Mouse (Mus musculus) bone marrow macrophage, adult 2 months (primary cell): ENCODE data around the gene Bcor. TPM values are rescaled to one million over a fixed set of nuclear protein-coding genes. Genes with fewer than 3 reads are reported as not detected.

Experiments
- H3K27ac ChIP-seq: 2 replicates; pipeline ENCODE4 v1.5.1; 2012; ENCODE audit warnings: low read depth, low read length; ENCODE audit not compliant: insufficient read depth
- H3K4me1 ChIP-seq: 2 replicates; pipeline ENCODE4 v1.6.1; 2012; ENCODE audit warnings: low read length; ENCODE audit not compliant: control insufficient read depth, insufficient read depth
- H3K4me3 ChIP-seq: 2 replicates; pipeline ENCODE4 v1.5.1; 2012; ENCODE audit warnings: mild to moderate bottlenecking, low read length, moderate library complexity; ENCODE audit not compliant: insufficient read depth
- CTCF ChIP-seq: IDR thresholded peaks from 2 replicates; pipeline ENCODE4 v1.5.1; 2012; ENCODE audit warnings: low read depth, mild to moderate bottlenecking, low read length, moderate library complexity
- POLR2A ChIP-seq: IDR thresholded peaks from 2 replicates; pipeline ENCODE4 v1.6.1; 2012; ENCODE audit warnings: mild to moderate bottlenecking, low read depth, low read length, borderline replicate concordance
- polyA plus RNA-seq: library from polyadenylated mRNA; stranded (reverse); fragments of >200 nt; gene quantifications from 2 replicates; pipeline ENCODE4 v1.2.4, GENCODE M21; 2012; ENCODE audit not compliant: missing spikeins, insufficient read depth, insufficient read length

The Bcor gene
- polyA plus RNA-seq: 9.8 and 11.4 TPM in 2 replicates

DNA sequence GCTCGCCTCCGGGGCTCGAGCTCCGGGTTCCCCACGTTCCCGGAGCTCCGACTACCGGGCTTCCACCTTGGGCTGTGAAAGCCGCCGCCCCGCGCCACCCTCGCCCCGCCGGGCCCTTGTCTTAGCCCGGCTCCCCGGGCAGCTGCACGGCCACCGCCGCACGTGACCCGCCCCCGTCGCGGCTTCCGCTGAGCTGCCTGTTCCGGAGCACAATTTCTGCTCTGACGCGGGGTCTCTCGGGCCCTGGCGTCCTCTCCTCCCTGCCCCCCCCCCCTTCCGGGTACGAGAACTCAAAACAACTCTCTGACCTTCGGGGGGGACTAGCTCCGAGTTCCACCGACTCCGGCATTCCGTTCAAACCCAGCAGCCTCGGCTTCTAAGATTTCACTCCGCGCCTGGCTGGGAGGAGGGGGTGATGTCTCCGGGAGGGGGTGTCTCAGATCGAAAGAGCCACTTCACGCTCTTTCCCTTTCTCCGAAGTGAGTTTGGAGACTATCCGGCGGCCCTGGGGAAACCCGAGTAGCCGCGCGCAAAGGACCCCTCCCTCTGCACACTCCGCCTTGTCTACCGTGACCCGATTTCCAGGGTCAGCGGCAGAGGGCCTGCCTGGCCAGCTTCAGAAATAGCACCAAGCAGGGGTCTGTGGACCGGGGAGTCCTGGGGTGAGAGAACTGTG lies at the start of gene Bcor:
Gene Bcor, minus strand, starts transcription at position 375 of the 676 bp plus-strand sequence.
- TF ChIP-seq CTCF: no peak
- TF ChIP-seq POLR2A: no peak
- Histone ChIP-seq H3K4me3 (peak within 1 kb of the TSS; percentile 55), H3K27ac (peak within 1 kb of the TSS; percentile 81), H3K4me1 (peaks cover 13% of the 10 kb centered on the region)

- no peak overlapping the region for H3K27ac ChIP-seq
- no peak for TF ChIP-seq CTCF
- TF ChIP-seq POLR2A: no peak
- H3K4me3 ChIP-seq: no peak overlapping the region
- H3K4me1 ChIP-seq: no peaks in the 10 kb centered on the region
These were observed 42.8 kb upstream of the Bcor start for GRCm38 (mm10) chrX:12202951-12203350.

GRCm38 (mm10) chrX:12201111-12201510 lies 41.0 kb upstream of the Bcor start:
- Histone ChIP-seq H3K27ac (no peak overlapping the region), H3K4me1 (peaks cover 5% of the 10 kb centered on the region), H3K4me3 (no peak overlapping the region)
- TF ChIP-seq POLR2A (no peak), CTCF (no peak)

GRCm38 (mm10) chrX:12195234-12195919 lies 35.2 kb upstream of the Bcor start:
- H3K4me3 ChIP-seq: peak overlapping the region; percentile 25
- peaks cover 21% of the 10 kb centered on the region for H3K4me1 ChIP-seq
- peak overlapping the region; percentile 92 for H3K27ac ChIP-seq
- no peak for TF ChIP-seq POLR2A
- TF ChIP-seq CTCF: no peak

GRCm38 (mm10) chrX:12192343-12192742 lies 32.2 kb upstream of the Bcor start:
- H3K27ac ChIP-seq: no peak overlapping the region
- TF ChIP-seq CTCF: no peak
- no peak for TF ChIP-seq POLR2A
- no peak overlapping the region for H3K4me3 ChIP-seq
- peaks cover 21% of the 10 kb centered on the region for H3K4me1 ChIP-seq

- no peak overlapping the region for H3K27ac ChIP-seq
- H3K4me3 ChIP-seq: no peak overlapping the region
- H3K4me1 ChIP-seq: peaks cover 6% of the 10 kb centered on the region; the same call in 1 of the 2 replicates
- TF ChIP-seq CTCF (no peak), POLR2A (no peak)
These were observed 29.4 kb upstream of the Bcor start for GRCm38 (mm10) chrX:12189511-12189910.

- Histone ChIP-seq H3K4me1 (peaks cover 3% of the 10 kb centered on the region), H3K27ac (no peak overlapping the region), H3K4me3 (no peak overlapping the region)
- TF ChIP-seq CTCF (no peak), POLR2A (no peak)
These were observed 15.2 kb upstream of the Bcor start for GRCm38 (mm10) chrX:12175198-12175960.

- peaks cover 9% of the 10 kb centered on the region for H3K4me1 ChIP-seq
- no peak for TF ChIP-seq CTCF
- no peak for TF ChIP-seq POLR2A
- H3K27ac ChIP-seq: no peak overlapping the region
- H3K4me3 ChIP-seq: no peak overlapping the region
These were observed 10.0 kb upstream of the Bcor start for GRCm38 (mm10) chrX:12170128-12170527.

- Histone ChIP-seq H3K27ac (peak overlapping the region; percentile 48), H3K4me3 (no peak overlapping the region), H3K4me1 (peaks cover 10% of the 10 kb centered on the region)
- TF ChIP-seq CTCF (no peak), POLR2A (no peak)
These were observed 4.7 kb upstream of the Bcor start for GRCm38 (mm10) chrX:12164591-12165529.
